Comparison of ENCODE assay signal across 9 mouse cellular contexts in the genomic region with DNA sequence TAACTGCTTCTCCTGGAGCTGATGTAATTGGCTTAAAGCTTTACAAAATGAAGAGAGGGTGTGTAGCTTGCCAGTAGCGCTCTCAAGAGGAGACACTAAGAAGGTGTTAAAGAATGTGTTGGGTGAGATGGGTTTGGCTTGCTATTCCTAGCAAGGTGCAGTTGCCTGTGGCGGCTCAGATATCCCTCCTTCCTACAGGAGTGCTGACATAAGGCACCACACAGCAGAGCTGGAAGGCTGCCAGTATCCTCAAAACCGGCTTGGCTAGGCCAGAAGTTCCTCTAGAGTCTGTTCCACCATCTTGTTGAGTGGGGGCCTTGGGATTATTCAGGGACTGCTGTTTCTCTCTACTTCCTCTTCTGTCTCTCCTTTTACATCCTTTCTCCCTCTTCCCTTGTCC.
A peak's percentile ranks its signal among the peaks of the same experiment; 100 is the strongest.
DNase-seq lines count a peak whose midpoint lies in the region.
"Had no signal": no experiment of that assay in that cellular context is flagged by ENCODE, and none has a peak within 500 bp of the region (broad histone marks: within the 10 kb centered on the region; RNA-seq: fewer than 3 reads in every experiment).

No protein-coding gene starts in this region.

- peak; percentile 32 for DNase-seq in heart, postnatal 4 days
- no peak for DNase-seq in heart, adult 11 months
- peak; percentile 80 for DNase-seq in brain, adult 2 months (ENCODE audit: low read depth, low spot score)
- DNase-seq in cerebellum, postnatal 25 days: peak; percentile 15 to 54
- DNase-seq in lung, postnatal 36 days: peak; percentile 51
- DNase-seq in spleen, adult 18-20 months: no peak
- DNase-seq in ovary, postnatal 10 days (ENCODE audit: low spot score): no peak
- DNase-seq: gastrocnemius, postnatal 25 days; thymus, adult 2 months had no signal

Comparison
In these comparisons a context has a peak if more than half of its experiments do, and no peak if none do; other contexts are left out.
1. DNase-seq: peak in heart, postnatal 4 days (single experiment), brain, adult 2 months (single experiment), cerebellum, postnatal 25 days (2 of 2) and lung, postnatal 36 days (single experiment); none in heart, adult 11 months (single experiment), spleen, adult 18-20 months (0 of 2) and ovary, postnatal 10 days (single experiment).